Mouse (Mus musculus) liver, postnatal 0 days (tissue): ENCODE data around the gene Noxo1.

Experiments
- CTCF ChIP-seq: sonication (generic); IDR thresholded peaks from 2 replicates; pipeline ENCODE4 v1.5.1; 2016; ENCODE audit warnings: antibody characterized with exemption, low read depth
- EP300 ChIP-seq: IDR thresholded peaks from 2 replicates; pipeline ENCODE4 v1.6.1; 2016; ENCODE audit warnings: antibody characterized with exemption, low read depth, mild to moderate bottlenecking

- TF ChIP-seq CTCF = peak; percentile 46
- no peak for TF ChIP-seq EP300
Measured at GRCm38 (mm10) chr17:24737135-24737810, 41.2 kb downstream of the Noxo1 start.
